Mouse (Mus musculus): ENCODE data around the gene Olfr606.
"Not testable (repeated sequence)": the region's sequence is repeated elsewhere in the genome, so short reads cannot be mapped to it uniquely, and the experiment has no call there.

Olfr606 gene

GRCm38 (mm10) chr7:103448746-103449145, at the start of gene Olfr606:
Olfr606 (plus strand) TSS chr7:103449046.
- in situ Hi-C loops (cut with MboI, MseI), result no loop called here

GRCm38 (mm10) chr7:103406521-103407055, 42.3 kb upstream of the Olfr606 start:
- in situ Hi-C loops (cut with MboI, MseI), result not testable (repeated sequence)

- in situ Hi-C loops (cut with MboI, MseI), result loop anchor here (5.0 kb wide), 1 partner anchor 162 kb away; the partner anchor contains the start of gene Usp17ld
These were observed 34.1 kb upstream of the Olfr606 start, which contains the start of gene Usp17lc for GRCm38 (mm10) chr7:103414772-103415171. Usp17lc (plus strand) TSS chr7:103415072.

- in situ Hi-C loops (cut with MboI, MseI), result no loop called here
These were observed 3.5 kb upstream of the Olfr606 start, which contains the start of gene Olfr605 for GRCm38 (mm10) chr7:103445339-103445738. Olfr605 (minus strand) TSS chr7:103445439.

GRCm38 (mm10) chr7:103460590-103460989, 11.7 kb downstream of the Olfr606 start:
- in situ Hi-C loops (cut with MboI, MseI), result no loop called here

GRCm38 (mm10) chr7:103469577-103469976, 20.7 kb downstream of the Olfr606 start, which contains the start of gene Olfr608:
Olfr608 (plus strand) TSS chr7:103469877.
- in situ Hi-C loops (cut with MboI, MseI), result no loop called here

- in situ Hi-C loops (cut with MboI, MseI), result loop anchor here (10.0 kb wide), 1 partner anchor 112 kb away; the partner anchor contains the start of gene Olfr601
These were observed 28.3 kb downstream of the Olfr606 start for GRCm38 (mm10) chr7:103477106-103477505.

GRCm38 (mm10) chr7:103497962-103498361, 49.1 kb downstream of the Olfr606 start, which contains the start of gene Olfr609:
Olfr609 (minus strand) TSS chr7:103498062.
- in situ Hi-C loops (cut with MboI, MseI), result no loop called here

Data from T-helper 1 cell (primary cell).